Mouse (Mus musculus): Measurements from ENCODE around the gene Bcl11b.

GRCm38 (mm10) chr12:107969126-107969525 is 34.3 kb downstream of the Bcl11b start:
- TF ChIP-seq CTCF (IDR thresholded peaks at IDR 0.05; ENCODE audit: extremely low read depth, insufficient read length, insufficient replicate concordance, low read depth, low read length) (no peak), POLR2A (IDR thresholded peaks at IDR 0.05; ENCODE audit: low read depth, low read length) (no peak)

Data from small intestine, adult 2 months (tissue).